Mouse (Mus musculus): Measurements from ENCODE around the gene Phospho1.

Phospho1 gene
- long read RNA-seq, experiment 1, partial matches to known transcripts = 0 of 1 reads
- long read RNA-seq, experiment 1, other reads (novel, unspliced or antisense) = 0 of 1 reads
- long read RNA-seq, experiment 2, partial matches to known transcripts = 0 of 1 reads
- long read RNA-seq, experiment 2, other reads (novel, unspliced or antisense) = 1 of 1 reads

DNA sequence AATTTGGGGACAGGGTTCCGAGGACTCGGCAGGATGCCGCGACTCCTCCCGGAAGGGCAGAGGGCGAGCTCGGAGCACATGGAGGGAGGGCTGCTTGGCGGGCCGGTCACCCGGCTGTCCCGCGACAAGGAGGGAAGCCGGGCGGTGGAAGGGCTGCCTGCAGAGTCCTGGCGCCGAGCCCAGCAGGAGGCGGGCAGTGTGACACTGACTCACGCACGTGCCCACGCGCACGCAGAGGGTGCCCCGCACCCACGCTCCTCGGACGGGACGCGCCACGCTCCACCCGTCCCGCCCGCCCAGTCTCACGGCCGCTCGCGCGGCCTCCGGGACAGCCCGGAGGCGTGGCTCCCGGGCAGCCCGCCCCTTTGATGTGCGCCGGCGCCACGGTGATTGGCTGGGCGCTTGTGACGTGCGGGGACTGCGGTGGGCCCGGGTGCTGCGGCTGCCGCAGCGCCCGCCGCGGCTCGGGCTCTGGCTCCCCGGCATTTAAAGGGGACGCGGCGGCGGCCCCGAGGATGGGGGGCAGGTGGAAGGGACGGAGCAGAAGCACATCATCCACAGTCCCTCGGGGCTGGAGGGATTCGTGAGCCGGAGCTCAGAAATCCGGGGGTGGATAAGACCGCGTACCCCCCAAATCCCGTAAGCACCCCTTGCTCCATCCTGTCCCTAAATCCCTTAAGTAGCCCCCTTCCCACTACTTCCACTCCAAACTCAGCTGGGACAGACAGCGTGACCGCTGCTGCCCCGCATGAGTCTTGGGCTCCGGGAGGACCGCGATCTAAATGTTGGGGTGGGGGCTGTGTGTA lies at the start of gene Phospho1:
Gene Phospho1, plus strand, starts transcription at position 429 of the 806 bp plus-strand sequence.
- intact Hi-C loops (cut with DNase I) = loop anchor here (2.0 kb wide), 1 partner anchor 53 kb away; no protein-coding TSS in a partner anchor

DNA sequence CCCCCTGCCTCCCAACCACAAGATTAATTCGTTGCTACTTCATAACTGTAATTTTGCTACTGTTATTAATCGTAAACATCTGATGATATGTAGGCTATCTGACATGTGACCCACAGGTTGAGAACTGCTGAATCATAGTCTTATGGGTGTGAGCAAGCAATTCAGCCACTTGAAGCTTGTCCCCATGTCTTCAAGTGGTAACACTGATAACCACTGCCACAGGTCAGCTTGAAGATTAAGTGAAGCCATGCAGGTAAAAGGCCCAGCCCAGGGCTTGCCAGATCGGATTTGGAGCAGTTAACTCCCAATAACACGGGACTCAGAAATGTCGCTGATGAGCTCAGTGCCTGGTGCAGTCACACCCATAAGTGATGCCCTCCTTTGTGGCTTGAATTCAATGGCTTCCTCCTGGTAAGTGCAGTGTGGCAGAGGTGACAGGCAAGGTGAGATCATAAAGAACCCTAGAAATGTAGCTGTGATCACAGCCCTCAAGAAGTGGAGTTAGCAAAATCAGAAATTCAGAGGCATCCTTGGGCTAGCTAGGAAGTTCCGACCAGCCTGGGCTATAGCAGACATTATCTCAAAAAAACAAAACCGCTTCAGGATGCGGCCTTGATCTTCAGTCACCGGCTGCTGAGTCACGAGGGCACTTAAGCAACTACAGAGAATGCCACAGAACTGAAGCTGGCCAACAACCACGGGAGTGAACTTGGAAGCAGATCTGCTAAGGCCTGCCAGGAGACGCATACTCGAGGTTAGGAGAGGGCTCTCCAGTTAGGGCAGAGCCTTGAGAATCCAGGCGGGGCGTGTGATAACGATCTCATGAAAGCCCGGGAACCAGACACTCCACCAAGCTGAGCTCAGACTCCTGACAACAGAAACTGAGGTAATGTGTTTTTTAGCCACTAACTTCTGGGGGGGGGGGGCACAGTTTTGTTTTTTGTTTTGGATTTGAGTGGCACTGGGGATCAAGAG lies 46.7 kb upstream of the Phospho1 start:
- intact Hi-C loops (cut with DNase I) = no loop called here

DNA sequence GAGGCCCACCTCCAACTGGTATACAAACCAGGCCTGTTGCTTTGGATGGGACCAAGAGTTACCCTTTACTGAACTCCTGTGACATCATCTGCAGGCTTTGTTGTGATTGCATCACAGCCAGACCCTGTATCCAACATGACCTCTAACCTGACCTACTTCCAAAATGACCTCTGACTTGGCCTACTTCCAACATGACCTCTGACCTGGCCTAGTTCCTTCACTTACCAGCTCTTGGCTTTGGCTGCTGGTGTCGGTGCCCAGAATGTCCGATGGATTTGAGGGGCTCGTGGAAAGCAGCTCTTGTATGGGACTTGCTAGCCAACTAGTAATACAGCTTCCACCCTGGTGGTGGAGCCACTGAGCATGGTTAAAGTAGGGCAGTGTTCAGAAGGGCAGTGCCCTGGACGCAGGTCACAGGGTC lies 45.5 kb upstream of the Phospho1 start:
- intact Hi-C loops (cut with DNase I) = no loop called here

DNA sequence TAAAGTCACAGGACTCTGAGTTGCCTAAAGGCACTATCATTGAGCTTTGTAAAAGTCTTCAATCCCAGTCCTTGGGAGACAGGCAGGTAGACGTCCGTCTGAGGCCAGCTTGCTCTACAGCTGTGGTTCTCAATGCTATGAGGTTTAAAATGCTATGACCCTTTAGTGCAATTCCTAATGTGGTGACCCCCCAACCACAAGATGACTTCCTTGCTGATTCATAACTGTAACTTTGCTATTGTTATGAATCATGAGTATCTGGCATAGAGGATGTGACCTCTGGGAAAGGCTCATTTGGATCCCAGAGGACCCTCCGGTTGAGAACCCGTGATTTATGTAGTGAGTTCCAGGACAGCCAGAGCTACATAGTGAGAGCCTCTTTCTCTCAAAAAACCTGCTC lies 44.9 kb upstream of the Phospho1 start:
- intact Hi-C loops (cut with DNase I) = no loop called here

DNA sequence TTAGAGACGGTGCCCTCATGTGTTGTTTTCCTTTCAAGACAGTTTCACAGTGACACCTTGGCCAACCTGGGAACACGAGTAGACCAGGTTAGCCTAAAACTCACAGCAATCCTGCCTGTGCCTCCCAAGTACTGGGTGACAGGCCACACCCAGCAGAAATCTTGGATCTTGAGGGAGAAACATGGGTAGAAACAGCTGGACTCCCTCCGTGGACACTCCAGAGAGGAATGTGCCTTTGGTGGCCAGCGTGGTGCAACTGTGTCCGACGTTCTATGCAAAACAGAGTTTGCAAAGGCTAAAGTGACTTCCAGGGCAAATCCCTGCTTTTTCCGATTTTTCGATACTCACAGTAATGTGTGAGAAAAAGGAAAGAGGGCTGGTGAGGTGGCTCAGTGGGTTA lies 43.8 kb upstream of the Phospho1 start:
- intact Hi-C loops (cut with DNase I) = no loop called here

DNA sequence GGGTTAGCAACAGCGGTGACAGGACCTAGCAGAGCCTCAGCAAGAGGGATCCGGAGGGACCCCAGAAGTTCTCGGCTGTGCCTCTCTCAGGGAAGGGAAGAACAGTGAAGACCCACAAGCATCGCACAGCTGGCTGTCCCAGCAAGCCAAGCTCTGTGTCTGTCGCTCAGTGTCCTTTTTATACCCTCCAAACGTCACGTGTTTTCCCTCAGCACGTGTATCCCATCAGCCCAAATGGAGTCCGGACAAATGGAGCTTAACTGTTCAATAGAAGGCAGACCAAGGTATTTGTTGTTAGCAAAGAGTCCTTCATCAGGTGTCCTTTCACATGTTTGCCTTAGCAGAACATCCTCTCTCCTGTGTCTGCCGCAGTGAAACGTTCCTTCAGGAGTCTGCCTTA lies 42.7 kb upstream of the Phospho1 start:
- intact Hi-C loops (cut with DNase I) = no loop called here

DNA sequence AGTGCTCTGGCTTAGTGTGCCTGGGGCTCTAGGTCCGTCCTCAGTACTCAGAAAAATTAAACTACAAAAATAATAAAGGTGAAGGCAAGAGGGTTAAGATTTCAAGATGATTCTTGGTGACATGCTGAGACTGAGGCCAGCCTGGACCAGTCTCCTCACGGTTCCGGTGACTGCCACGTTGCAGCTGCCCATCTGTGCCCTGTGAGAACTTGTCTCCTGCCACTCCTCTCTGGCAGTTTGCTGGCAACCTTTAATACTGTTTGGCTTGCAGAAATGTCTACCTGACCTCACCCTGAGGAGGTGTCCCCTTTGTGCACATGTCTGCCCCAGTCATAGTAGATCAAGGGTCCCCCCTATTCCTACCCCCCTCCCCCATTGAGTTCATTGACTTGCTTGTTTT lies 40.8 kb upstream of the Phospho1 start:
- intact Hi-C loops (cut with DNase I) = no loop called here

DNA sequence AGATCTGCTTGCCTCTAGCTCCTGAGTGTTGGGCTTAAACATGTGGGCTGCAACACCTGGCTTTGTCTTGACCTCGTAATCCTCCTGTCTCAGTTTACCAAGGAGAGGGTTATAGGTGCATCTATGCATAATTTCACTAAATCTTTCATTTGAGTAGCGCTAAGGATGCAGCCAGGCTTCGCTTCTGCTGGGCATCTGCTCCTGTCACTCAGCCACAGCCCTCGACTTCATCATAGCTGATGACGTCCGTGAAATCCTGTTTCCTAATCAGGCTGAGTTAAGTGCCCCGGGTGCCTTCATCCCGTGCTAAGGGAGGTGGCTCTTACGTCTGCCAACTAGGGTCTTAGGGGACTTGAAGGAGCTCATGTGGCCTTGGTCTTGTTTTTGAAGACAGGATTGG lies 40.3 kb upstream of the Phospho1 start:
- intact Hi-C loops (cut with DNase I) = no loop called here

DNA sequence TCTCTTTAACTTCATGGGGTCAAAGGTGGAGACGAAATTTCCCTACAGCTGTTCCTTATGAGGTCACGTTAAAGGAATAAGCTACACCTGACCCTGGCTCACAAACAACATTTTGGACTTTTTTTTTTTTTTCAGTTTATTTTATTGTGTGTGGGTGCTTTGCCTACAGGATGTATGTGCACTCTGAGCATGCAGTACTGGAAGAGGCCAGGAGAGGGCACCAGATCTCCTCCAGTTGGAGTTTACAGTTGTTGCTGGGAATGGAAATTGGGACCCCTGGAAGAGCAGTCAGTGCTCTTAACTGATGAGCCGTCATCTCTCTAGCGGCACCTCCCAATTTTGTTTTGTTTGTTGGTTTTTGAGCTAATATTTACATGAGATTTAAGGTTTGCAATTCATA lies 38.6 kb upstream of the Phospho1 start:
- intact Hi-C loops (cut with DNase I) = no loop called here

DNA sequence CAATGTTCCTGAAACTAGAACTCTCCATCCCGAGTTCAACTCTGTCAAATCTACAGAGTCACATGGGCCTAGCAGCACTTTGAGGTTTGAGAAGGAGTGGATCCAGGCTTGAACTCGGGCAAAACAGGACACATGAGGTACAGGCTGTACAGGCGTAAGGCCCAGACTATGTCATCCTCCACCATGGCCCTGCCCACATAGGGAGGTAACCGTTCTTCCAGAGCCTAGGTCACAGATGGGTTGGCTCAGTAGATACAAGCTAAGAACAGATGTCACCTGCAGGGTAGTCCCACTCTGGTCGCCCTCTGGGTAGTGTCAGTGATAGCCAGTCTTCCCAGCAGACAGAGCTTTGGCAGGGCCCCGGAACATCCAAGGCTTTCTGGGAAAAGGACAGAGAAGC lies 37.8 kb upstream of the Phospho1 start:
- intact Hi-C loops (cut with DNase I) = no loop called here

DNA sequence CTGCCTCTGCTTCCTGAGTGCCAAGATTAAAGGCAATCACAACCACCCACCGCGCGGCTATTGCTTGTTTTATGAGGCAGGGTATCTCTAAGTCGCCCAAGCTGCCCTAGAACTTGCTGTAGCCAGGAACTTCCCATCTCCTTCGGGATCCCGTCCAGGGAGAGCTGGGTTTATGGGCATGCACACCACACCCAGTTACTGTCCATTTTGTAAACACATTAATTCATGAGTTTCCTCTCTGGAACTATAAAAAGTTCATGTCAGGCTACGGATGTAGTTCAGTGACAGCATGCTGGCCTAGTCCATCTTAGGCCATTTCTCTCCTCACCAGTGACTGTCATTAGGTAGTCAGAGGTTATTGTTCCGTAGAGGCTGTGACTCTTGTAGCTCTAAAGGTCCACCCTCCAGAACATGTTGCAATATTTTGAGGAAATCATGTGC lies 34.8 kb upstream of the Phospho1 start:
- intact Hi-C loops (cut with DNase I) = no loop called here

DNA sequence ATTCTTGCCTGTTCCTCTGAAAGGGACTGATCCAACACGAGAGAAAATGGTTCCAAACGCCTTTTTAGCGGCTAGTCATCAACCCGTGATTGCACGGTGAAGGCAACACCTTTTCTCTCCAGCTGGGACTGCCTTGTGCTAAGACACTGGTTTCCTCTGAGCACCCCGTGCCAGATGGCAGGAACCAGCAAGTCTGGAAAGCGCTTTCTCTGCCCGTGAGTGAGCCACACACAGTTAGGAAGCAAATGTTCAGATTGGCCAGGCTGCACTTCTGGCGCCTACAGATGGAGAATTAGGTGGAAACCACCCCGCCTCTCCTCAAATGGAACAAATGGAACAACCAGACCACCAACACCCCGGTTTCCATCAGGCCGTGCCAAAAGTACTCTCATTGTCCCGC lies 32.5 kb upstream of the Phospho1 start:
- intact Hi-C loops (cut with DNase I) = no loop called here

DNA sequence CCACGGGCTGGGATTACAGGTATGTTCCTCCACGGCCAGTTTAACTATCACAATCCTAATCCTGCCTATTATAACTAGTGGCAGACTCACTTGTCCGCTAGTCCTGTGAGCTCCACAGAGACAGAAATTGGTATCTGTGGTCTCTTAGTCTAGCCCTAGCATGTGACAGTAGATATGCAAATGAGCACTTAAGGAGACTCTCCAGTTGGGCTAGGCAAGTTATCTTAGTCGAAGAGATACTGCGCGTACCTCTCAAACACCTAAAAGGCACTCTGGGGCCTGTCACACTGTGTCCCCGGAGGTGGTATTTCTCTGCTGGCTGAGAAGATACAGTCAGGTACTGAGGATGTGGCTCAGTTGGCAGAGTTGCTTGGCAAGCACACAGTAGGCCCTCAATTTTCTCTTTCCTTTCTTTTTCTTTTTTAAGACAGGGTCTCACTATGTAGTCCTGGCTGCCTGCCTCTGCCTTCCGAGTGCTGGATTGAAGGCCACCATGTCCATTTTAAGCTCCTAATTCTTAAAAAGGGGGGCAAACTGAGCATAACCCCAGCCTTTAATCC lies 31.3 kb upstream of the Phospho1 start:
- intact Hi-C loops (cut with DNase I) = no loop called here

DNA sequence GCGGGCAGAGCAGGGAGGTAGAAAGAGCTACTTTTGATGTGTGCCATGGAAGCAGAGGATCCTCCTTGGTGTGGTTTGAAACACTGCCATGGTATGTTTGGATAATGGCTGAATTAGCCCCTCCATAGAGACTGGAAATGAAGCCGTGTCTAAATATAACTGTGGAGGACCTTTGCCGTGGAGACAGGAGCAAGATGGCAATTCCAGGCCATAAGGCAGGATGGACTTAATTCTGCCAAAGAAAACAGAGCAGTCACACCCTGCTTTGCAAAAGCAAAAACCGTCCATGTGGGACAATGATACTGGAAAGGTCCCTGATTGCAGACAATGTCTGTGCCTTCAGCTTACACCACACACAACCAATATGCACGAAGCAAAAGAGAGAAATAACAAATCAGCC lies 30.1 kb upstream of the Phospho1 start:
- intact Hi-C loops (cut with DNase I) = no loop called here

DNA sequence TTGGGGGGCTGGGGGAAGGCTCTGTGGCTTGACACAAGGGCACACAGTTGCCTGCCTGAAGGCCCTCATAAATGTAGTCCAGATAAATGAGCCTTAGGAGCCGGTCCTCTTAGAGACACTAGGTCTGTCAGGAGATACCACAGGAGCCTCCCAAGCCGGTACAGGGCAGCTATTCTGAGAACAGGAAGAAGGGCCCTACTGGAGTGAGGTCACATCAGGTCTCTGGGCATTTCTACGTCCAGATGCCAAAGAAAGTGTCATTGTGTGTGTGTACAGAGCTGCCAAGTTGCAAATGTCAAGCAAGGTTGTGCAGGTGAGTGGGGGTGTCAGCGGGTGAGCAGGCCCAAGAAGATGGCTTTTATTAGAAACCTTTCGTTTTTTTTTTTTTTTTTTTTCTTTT lies 28.7 kb upstream of the Phospho1 start:
- intact Hi-C loops (cut with DNase I) = no loop called here

DNA sequence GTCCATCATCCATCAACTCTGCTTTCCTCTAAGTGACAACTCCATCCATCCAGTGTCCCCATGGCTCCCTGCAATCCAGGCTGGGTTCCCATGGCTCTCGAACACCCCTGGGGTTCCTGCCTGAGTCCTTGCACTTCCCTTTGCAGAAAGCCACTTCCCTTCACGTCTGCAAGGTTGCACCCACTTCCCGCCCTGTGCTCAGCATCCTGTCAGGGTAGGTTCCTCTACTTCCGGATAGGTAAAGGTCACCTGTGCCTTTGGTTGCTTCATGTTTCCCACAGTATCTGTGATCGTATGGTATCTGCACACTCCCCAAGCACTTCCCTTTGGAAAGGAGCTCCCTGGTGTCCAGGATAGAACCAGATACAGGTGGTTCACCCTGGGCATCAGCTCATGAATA lies 19.3 kb upstream of the Phospho1 start:
- intact Hi-C loops (cut with DNase I) = no loop called here

DNA sequence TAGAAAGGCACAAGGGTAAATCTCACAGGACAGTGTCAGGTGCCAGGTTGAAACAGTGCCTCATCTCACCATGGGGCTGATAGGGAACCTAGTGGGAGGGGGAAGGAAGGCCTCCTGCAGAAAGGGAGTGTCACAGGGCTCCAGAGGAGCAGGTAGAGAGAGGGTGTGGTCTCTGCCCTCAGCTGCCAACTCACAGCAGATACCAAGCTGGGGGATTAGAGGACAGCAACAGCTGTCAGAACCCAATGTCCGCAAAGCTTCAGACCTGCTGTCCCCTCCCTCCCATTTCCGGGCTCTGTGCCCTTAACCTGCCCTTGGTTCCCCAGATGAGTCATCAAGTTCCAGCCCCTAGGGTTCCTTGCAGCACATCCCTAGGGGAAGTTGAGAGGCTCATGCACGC lies 18.8 kb upstream of the Phospho1 start:
- intact Hi-C loops (cut with DNase I) = no loop called here

DNA sequence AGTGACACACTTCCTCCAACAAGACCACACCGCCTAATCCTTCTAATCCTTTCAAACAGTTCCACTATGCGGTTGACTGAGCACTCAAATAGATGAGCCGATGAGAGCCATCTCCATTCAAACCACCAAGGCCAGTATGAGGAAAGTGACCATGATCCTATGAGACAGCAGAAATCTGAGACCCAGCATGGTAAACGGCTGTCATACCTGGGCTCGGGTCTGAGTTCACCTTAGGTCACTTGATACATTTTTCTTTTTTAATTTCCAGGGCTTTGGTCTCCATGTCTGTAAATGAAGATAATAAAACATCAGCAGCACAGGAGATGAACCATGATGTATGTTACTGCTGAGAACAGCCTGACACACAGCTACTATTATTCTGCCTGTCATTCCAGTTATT lies 16.4 kb upstream of the Phospho1 start:
- intact Hi-C loops (cut with DNase I) = no loop called here

DNA sequence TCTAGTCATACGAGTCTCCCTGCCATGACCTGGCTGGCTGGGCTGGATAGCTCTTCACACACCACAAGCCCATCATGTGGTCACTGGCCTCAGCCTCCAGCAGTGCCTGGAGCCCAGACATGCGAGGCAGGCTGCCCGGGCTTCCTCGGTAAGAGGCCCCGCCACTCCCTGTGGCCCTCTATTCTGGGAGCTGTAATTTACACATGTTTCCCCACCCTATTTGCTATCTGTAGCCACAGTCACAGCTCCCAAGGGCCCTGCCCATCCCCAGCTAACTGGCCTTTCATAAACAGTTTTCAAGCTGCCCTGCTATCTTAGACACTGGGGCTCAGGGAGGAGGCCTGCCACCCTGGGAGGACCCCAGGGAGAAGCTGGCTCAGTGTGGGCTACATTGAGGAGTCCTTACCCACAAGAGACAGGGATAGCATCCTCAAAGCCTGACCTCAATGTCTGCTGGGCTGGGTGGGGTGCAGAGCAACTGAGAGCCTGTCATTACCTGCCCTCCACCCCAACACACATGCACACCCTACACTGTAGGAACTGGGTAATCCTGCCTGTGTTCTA lies 15.8 kb upstream of the Phospho1 start:
- intact Hi-C loops (cut with DNase I) = no loop called here

DNA sequence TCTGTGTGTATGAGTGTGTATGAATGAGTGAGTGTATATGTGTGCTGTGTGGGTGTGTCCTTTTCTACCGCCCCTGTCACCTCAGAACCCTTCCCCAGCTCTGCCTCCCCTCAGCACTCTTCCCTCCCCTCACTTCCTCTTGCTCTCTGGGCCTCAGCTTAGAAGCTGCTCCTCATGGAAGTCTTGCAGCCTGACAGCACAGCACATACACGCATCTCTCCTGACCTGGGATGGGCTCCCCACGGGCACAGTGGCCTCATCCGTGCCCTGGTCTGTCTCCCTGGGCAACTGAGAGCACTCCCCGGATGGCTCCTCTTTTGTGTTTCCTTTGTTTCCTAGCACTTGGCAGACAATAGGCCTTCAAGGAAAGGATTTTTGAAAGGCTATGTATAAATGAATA lies 14.7 kb upstream of the Phospho1 start:
- intact Hi-C loops (cut with DNase I) = no loop called here

DNA sequence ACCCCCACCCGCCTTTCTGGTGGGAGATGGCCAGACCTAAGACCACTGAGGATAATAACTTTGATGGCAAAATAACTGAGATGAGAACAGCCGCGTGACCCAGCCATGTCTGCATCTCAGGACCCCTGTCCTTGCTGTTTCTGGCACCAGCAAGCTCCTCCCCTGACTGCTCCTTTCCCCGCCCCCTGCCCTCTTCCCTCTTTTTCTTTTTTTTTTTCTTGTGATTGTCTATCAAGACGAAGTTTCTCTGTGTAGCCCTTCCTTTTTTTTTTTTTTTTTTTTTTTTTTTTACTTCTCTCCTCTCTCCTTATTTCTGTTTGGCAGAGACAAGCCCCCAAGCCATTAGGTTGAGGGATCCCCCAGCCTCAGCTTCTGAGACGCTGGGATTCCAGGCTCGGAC lies 13.5 kb upstream of the Phospho1 start:
- intact Hi-C loops (cut with DNase I) = no loop called here
